15 mouse cellular contexts compared by ENCODE assay signal in the genomic region with DNA sequence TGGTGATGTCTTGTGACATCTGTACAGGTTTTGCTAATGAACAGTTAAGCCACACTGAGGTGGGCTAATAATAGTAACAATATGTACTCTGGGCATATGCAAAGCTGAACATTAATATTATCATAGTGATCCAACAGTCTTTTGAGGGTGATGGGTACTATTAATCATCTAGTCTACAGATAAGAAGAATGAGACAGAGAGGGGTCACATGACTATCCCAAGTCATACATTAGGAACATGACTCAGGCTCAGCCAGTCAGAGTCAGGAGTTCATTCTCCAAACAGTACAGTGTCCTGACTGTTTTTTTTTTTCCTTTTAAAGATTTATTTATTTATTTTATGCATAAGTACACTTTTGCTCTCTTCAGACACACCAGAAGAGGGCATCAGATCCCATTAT.
DNase-seq lines count a peak whose midpoint lies in the region.
"Had no signal": no experiment of that assay in that cellular context is flagged by ENCODE, and none has a peak within 500 bp of the region (broad histone marks: within the 10 kb centered on the region; RNA-seq: fewer than 3 reads in every experiment).

No protein-coding gene starts in this region.

- peak; percentile 54 for DNase-seq in 3T3-L1 (ENCODE audit: low read depth, low spot score)
- DNase-seq in 416B (ENCODE audit: low read depth) = peak; percentile 59
- DNase-seq in NIH3T3 (ENCODE audit: low read depth) = peak; percentile 40
- no peak for DNase-seq in cerebellum, adult 9-10 months
- DNase-seq in frontal cortex, postnatal 25 days (ENCODE audit: low spot score in 2 of 2) = no peak
- DNase-seq in gastrocnemius, adult 18-20 months (ENCODE audit: low spot score) = no peak
- DNase-seq: adrenal gland, adult 2 months; adrenal gland, postnatal 10 days; adrenal gland, postnatal 25 days; cerebellum, adult 11 months; cerebellum, adult 18-20 months; cerebellum, adult 8-10 months; cerebellum, postnatal 10 days; cerebellum, postnatal 25 days; forebrain, postnatal 0 days had no signal

Comparison
In these comparisons a context has a peak if more than half of its experiments do, and no peak if none do; other contexts are left out.
1. DNase-seq: peak in 3T3-L1 (single experiment), 416B (single experiment) and NIH3T3 (single experiment); none in cerebellum, adult 9-10 months (single experiment), frontal cortex, postnatal 25 days (0 of 2) and gastrocnemius, adult 18-20 months (single experiment).